Mouse (Mus musculus) C2C12 (cell line): ENCODE measurements around the gene Dnajc24.

Experiments
- CEBPB ChIP-seq: IDR thresholded peaks from one replicate; pipeline ENCODE4 v1.6.1; 2011; ENCODE audit warnings: low read depth, mild to moderate bottlenecking, control low read depth, moderate library complexity
- CTCF ChIP-seq: IDR thresholded peaks from one replicate; pipeline ENCODE4 v1.5.1; 2011; ENCODE audit not compliant: control insufficient read depth, insufficient read depth, insufficient read length
- FOSL1 ChIP-seq: IDR thresholded peaks from one replicate; pipeline ENCODE4 v1.8.0; 2011; ENCODE audit warnings: mild to moderate bottlenecking, low read length; ENCODE audit not compliant: poor library complexity, insufficient read depth, severe bottlenecking
- MAX ChIP-seq: IDR thresholded peaks from one replicate; pipeline ENCODE4 v1.6.1; 2011; ENCODE audit warnings: mild to moderate bottlenecking, control low read depth
- MYOD1 ChIP-seq: IDR thresholded peaks from one replicate; pipeline ENCODE4 v1.6.1; 2011; ENCODE audit warnings: low read depth; ENCODE audit not compliant: control insufficient read depth, insufficient read length
- MYOG ChIP-seq: IDR thresholded peaks from one replicate; pipeline ENCODE4 v1.6.1; 2011; ENCODE audit not compliant: control insufficient read depth, insufficient read length; ENCODE audit errors: extremely low read depth
- USF1 ChIP-seq: IDR thresholded peaks from one replicate; pipeline ENCODE4 v1.6.1; 2011; ENCODE audit warnings: low read depth, mild to moderate bottlenecking, control low read depth, moderate library complexity

DNA sequence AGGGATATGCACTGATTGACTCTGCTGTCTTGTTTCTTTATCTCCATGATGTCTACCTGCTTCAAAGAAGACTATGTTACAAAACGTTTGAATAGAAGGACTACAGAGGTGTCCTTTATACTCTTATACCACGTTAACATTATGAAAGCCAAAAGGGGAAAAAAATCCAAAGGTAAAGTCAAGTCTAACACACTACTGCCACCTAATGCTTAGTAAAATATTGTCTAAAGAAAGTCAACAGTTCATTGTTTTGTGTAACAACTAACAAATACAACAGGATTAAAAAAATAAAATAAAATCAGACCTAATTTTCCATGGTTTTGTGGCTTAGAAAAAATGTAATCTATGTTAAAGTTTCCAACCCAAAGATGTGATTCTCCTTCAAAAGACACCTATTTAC, 15.3 kb downstream of the Dnajc24 start:
- TF ChIP-seq CTCF: no peak
- TF ChIP-seq USF1: no peak
- no peak for TF ChIP-seq CEBPB
- no peak for TF ChIP-seq MAX
- no peak for TF ChIP-seq MYOD1
- no peak for TF ChIP-seq MYOG
- TF ChIP-seq FOSL1: no peak
